ENCODE assay signal across 10 mouse cellular contexts in the genomic region with DNA sequence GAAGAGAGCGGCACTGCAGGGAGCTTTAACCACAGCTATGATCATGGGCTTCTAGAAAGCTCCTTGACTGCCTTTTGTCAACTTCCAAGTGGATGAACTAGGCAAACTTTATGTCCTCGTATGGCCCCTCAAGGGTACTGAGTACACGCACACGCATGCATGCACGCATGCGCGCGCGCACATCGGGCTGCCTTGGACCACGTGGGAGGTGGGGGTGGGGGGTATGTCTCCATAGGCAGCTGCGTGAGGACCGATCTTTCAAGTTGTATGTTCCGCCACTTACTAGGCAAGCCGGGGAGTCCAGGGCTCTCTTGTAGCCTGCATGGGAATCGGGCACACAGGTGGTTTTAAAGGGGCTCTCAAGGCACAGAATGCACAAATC. TPM values are rescaled to one million over a fixed set of nuclear protein-coding genes. Genes with fewer than 3 reads are reported as not detected.
DNase-seq lines count a peak whose midpoint lies in the region; ATAC-seq and TF ChIP-seq lines count a peak whose summit lies in the region.
"Had no signal": no experiment of that assay in that cellular context is flagged by ENCODE, and none has a peak within 500 bp of the region (broad histone marks: within the 10 kb centered on the region; RNA-seq: fewer than 3 reads in every experiment).

No protein-coding gene starts in this region.

- peaks cover 22% of the 10 kb centered on the region for H3K4me1 ChIP-seq in heart, embryonic 10.5 days
- H3K4me1 ChIP-seq in lung, adult 2 months (ENCODE audit: control insufficient read depth, insufficient read depth, low read length): peaks cover 6% of the 10 kb centered on the region
- peaks cover 7% of the 10 kb centered on the region; the same call in 1 of the 2 replicates for H3K4me1 ChIP-seq in embryonic facial prominence, embryonic 12.5 days
- H3K4me1 ChIP-seq in liver, postnatal 0 days (ENCODE audit: insufficient read depth): peaks cover 12% of the 10 kb centered on the region

- no peak for DNase-seq in heart, embryonic 10.5 days (ENCODE audit: low spot score)
- DNase-seq in heart, postnatal 4 days: no peak
- DNase-seq in lung, adult 2 months: no peak
- DNase-seq in lung, postnatal 25 days (ENCODE audit: low spot score): no peak
- DNase-seq in liver, postnatal 0 days: no peak
- no peak for DNase-seq in spleen, adult 12 weeks (ENCODE audit: low spot score)
- DNase-seq in urinary bladder, postnatal 36 days (ENCODE audit: low spot score in 2 of 2): no peak

- 0 out of 2 replicates have a peak overlapping the region, but pooled peaks have one; percentile 18 for H3K4me2 ChIP-seq in embryonic facial prominence, embryonic 12.5 days (replicated peaks)
- H3K4me2 ChIP-seq in liver, postnatal 0 days (ENCODE audit: low read depth, low read length): peak overlapping the region; percentile 59

- TF ChIP-seq CTCF in lung, adult 2 months (IDR thresholded peaks at IDR 0.05; ENCODE audit: insufficient read depth, low read length): no peak
- no peak for TF ChIP-seq CTCF in liver, postnatal 0 days (IDR thresholded peaks at IDR 0.05; ENCODE audit: low read depth)

- no peak overlapping the region for H3K9ac ChIP-seq in embryonic facial prominence, embryonic 12.5 days
- H3K9ac ChIP-seq in liver, postnatal 0 days (replicated peaks): no peak overlapping the region

- H3K27ac ChIP-seq in heart, embryonic 10.5 days: peak overlapping the region; percentile 36; the same call in 1 of the 2 replicates
- no peak overlapping the region for H3K27ac ChIP-seq in embryonic facial prominence, embryonic 12.5 days
- no peak overlapping the region for H3K27ac ChIP-seq in liver, postnatal 0 days (ENCODE audit: low read depth)

- no peak for TF ChIP-seq EP300 in liver, postnatal 0 days (IDR thresholded peaks at IDR 0.05; ENCODE audit: low read depth)

- whole genome bisulfite sequencing in heart, embryonic 10.5 days: 56% methylated on average over 16 of the region's 16 CpGs
- WGBS in lung, adult 2 months: 53% methylated on average over 16 of the region's 16 CpGs
- 67% methylated on average over 16 of the region's 16 CpGs for WGBS in embryonic facial prominence, embryonic 12.5 days
- WGBS in liver, postnatal 0 days (ENCODE audit: insufficient replicate concordance): 61% methylated on average over 16 of the region's 16 CpGs

- no peak for TF ChIP-seq POLR2A in lung, adult 2 months (IDR thresholded peaks at IDR 0.05; ENCODE audit: borderline replicate concordance, extremely low read depth, low read depth, low read length)

- no peaks in the 10 kb centered on the region for H3K36me3 ChIP-seq in heart, embryonic 10.5 days
- H3K36me3 ChIP-seq in embryonic facial prominence, embryonic 12.5 days: no peaks in the 10 kb centered on the region
- no peaks in the 10 kb centered on the region for H3K36me3 ChIP-seq in liver, postnatal 0 days (replicated peaks; ENCODE audit: insufficient read depth, low read length)

- H3K4me3 ChIP-seq in heart, embryonic 10.5 days: peak overlapping the region; percentile 31
- H3K4me3 ChIP-seq in lung, adult 2 months (replicated peaks; ENCODE audit: extremely low read depth, low read depth, low read length): peak overlapping the region; percentile 19
- H3K4me3 ChIP-seq in embryonic facial prominence, embryonic 12.5 days: no peak overlapping the region
- H3K4me3 ChIP-seq in liver, postnatal 0 days (ENCODE audit: low read depth, low read length): no peak overlapping the region

- no peak for ATAC-seq in embryonic facial prominence, embryonic 12.5 days (ENCODE audit: insufficient number of reproducible peaks, insufficient read depth, low FRiP score, low TSS enrichment)
- no peak for ATAC-seq in liver, postnatal 0 days

- 0 out of 2 replicates have a peak, but pooled peaks cover 3% of the 10 kb centered on the region for H3K27me3 ChIP-seq in heart, embryonic 10.5 days (ENCODE audit: insufficient read depth, poor library complexity, severe bottlenecking)
- H3K27me3 ChIP-seq in embryonic facial prominence, embryonic 12.5 days: no peaks in the 10 kb centered on the region
- H3K27me3 ChIP-seq in liver, postnatal 0 days (ENCODE audit: insufficient read depth, low read length): no peaks in the 10 kb centered on the region

- no peaks in the 10 kb centered on the region for H3K9me3 ChIP-seq in heart, embryonic 10.5 days
- H3K9me3 ChIP-seq in embryonic facial prominence, embryonic 12.5 days: no peaks in the 10 kb centered on the region
- H3K9me3 ChIP-seq in liver, postnatal 0 days (ENCODE audit: low read length): no peaks in the 10 kb centered on the region

RNA-seq across cellular contexts. Expression of gene Gm42791, which starts 25.7 kb away (rescaled TPM):
- 0.57 and 2.6 TPM in 2 replicates for polyA plus RNA-seq in heart, embryonic 10.5 days (2016; fragmentation: Nextera tagmentation; extraction: Ambion mirVana)
- 1 to 10 TPM; 2.6 to 2.9 TPM for total RNA-seq in heart, postnatal 4 days (2021)
- polyA plus RNA-seq in lung, adult 2 months (2012; rRNA removed): not detected in 2 replicates
- 3.4 and 4.0 TPM in 2 replicates for polyA plus RNA-seq in embryonic facial prominence, embryonic 12.5 days (2016; fragmentation: Nextera tagmentation; extraction: Ambion mirVana)
- 0.42 TPM in 1 of 2 replicates, not detected in the other for polyA plus RNA-seq in liver, postnatal 0 days (2015; fragmentation: Nextera tagmentation; extraction: Ambion mirVana)
- polyA plus RNA-seq: C2C12; embryonic facial prominence, embryonic 11.5 days had no signal

Comparison
In these comparisons a context has a peak if more than half of its experiments do, and no peak if none do; other contexts are left out.
1. H3K4me3 ChIP-seq: peak in heart, embryonic 10.5 days (single experiment) and lung, adult 2 months (single experiment); none in embryonic facial prominence, embryonic 12.5 days (single experiment) and liver, postnatal 0 days (single experiment).